Comparison of ENCODE assay signal across 12 mouse cellular contexts in genomic region chr13:99459612-99460011, GRCm38 (mm10). TPM values are rescaled to one million over a fixed set of nuclear protein-coding genes. Genes with fewer than 3 reads are reported as not detected.
DNase-seq lines count a peak whose midpoint lies in the region; ATAC-seq lines count a peak whose summit lies in the region.
"Had no signal": no experiment of that assay in that cellular context is flagged by ENCODE, and none has a peak within 500 bp of the region (broad histone marks: within the 10 kb centered on the region; RNA-seq: fewer than 3 reads in every experiment).

No protein-coding gene starts in this region.

- no peaks in the 10 kb centered on the region for H3K27me3 ChIP-seq in kidney, embryonic 16.5 days (ENCODE audit: insufficient read depth, low read length)
- no peaks in the 10 kb centered on the region for H3K27me3 ChIP-seq in embryonic facial prominence, embryonic 13.5 days
- no peaks in the 10 kb centered on the region for H3K27me3 ChIP-seq in forebrain, embryonic 11.5 days (ENCODE audit: control insufficient read depth, insufficient read depth, low read length)

- no peaks in the 10 kb centered on the region for H3K36me3 ChIP-seq in kidney, embryonic 16.5 days (ENCODE audit: insufficient read depth, low read length)
- H3K36me3 ChIP-seq in embryonic facial prominence, embryonic 13.5 days: peaks cover 8% of the 10 kb centered on the region; the same call in 1 of the 2 replicates
- H3K36me3 ChIP-seq in forebrain, embryonic 11.5 days (ENCODE audit: control insufficient read depth, insufficient read depth, low read length): peaks cover 2% of the 10 kb centered on the region; the same call in 1 of the 2 replicates

- DNase-seq in kidney, adult 18-20 months: peak; percentile 36
- no peak for DNase-seq in forebrain, embryonic 11.5 days (ENCODE audit: low spot score)
- peak; percentile 82 for DNase-seq in kidney, adult 9 months
- no peak for DNase-seq in adrenal gland, postnatal 4 days (ENCODE audit: low spot score in 2 of 2)
- DNase-seq in testis, postnatal 14 days (ENCODE audit: low spot score): no peak
- DNase-seq: liver had no signal

- no peaks in the 10 kb centered on the region for H3K9me3 ChIP-seq in kidney, embryonic 16.5 days (ENCODE audit: low read length)
- no peaks in the 10 kb centered on the region for H3K9me3 ChIP-seq in embryonic facial prominence, embryonic 13.5 days
- H3K9me3 ChIP-seq in forebrain, embryonic 11.5 days (ENCODE audit: control insufficient read depth, low read length): no peaks in the 10 kb centered on the region; the same call in 1 of the 2 replicates

- H3K9ac ChIP-seq in kidney, embryonic 16.5 days (replicated peaks; ENCODE audit: low read length): no peak overlapping the region
- no peak overlapping the region for H3K9ac ChIP-seq in embryonic facial prominence, embryonic 13.5 days
- H3K9ac ChIP-seq in forebrain, embryonic 11.5 days (ENCODE audit: low read length): no peak overlapping the region

- ATAC-seq in kidney, embryonic 16.5 days (ENCODE audit: low FRiP score, low TSS enrichment): no peak
- ATAC-seq in embryonic facial prominence, embryonic 13.5 days (ENCODE audit: insufficient number of reproducible peaks, insufficient read depth, low FRiP score, low TSS enrichment, low read depth): no peak
- ATAC-seq in forebrain, embryonic 11.5 days (replicated peaks; ENCODE audit: low FRiP score): no peak
- ATAC-seq in megakaryocyte-erythroid progenitor cell, adult 5-6 weeks (replicated peaks; ENCODE audit: low FRiP score, low TSS enrichment, poor library complexity, severe bottlenecking): no peak
- ATAC-seq: CD4-positive, CD25-positive, alpha-beta regulatory T cell, adult 4 months; inflammation-experienced regulatory T-cells, adult 6 months had no signal

- no peak overlapping the region for H3K4me2 ChIP-seq in kidney, embryonic 16.5 days (replicated peaks; ENCODE audit: low read depth, low read length)
- no peak overlapping the region for H3K4me2 ChIP-seq in embryonic facial prominence, embryonic 13.5 days
- no peak overlapping the region for H3K4me2 ChIP-seq in forebrain, embryonic 11.5 days (ENCODE audit: low read depth, low read length, severe bottlenecking)
- H3K4me2 ChIP-seq: heart, embryonic 11.5 days had no signal

- H3K4me1 ChIP-seq in kidney, embryonic 16.5 days (ENCODE audit: insufficient read depth, low read length): no peaks in the 10 kb centered on the region
- H3K4me1 ChIP-seq in embryonic facial prominence, embryonic 13.5 days: peaks cover 33% of the 10 kb centered on the region
- H3K4me1 ChIP-seq in forebrain, embryonic 11.5 days (replicated peaks; ENCODE audit: control insufficient read depth, insufficient read depth, low read length): 0 out of 2 replicates have a peak, but pooled peaks cover 8% of the 10 kb centered on the region

- no peak overlapping the region for H3K4me3 ChIP-seq in kidney, embryonic 16.5 days (ENCODE audit: low read length)
- H3K4me3 ChIP-seq in embryonic facial prominence, embryonic 13.5 days: no peak overlapping the region
- no peak overlapping the region for H3K4me3 ChIP-seq in forebrain, embryonic 11.5 days (ENCODE audit: low read depth, low read length)

- no peak overlapping the region for H3K27ac ChIP-seq in kidney, embryonic 16.5 days (ENCODE audit: low read length)
- H3K27ac ChIP-seq in embryonic facial prominence, embryonic 13.5 days: peak overlapping the region; percentile 68
- H3K27ac ChIP-seq in forebrain, embryonic 11.5 days (ENCODE audit: low read depth, low read length): peak overlapping the region; percentile 20

- WGBS in kidney, embryonic 16.5 days: 53% methylated on average over 4 of the region's 4 CpGs
- WGBS in embryonic facial prominence, embryonic 13.5 days: 66% methylated on average over 4 of the region's 4 CpGs
- WGBS in forebrain, embryonic 11.5 days: 95% methylated on average over 4 of the region's 4 CpGs

RNA-seq across cellular contexts. Expression of gene Map1b, which starts 56.7 kb away (rescaled TPM):
- 48.2 and 58.4 TPM in 2 replicates for polyA plus RNA-seq in kidney, embryonic 16.5 days (2015; fragmentation: Nextera tagmentation; extraction: Ambion mirVana)
- polyA plus RNA-seq in embryonic facial prominence, embryonic 13.5 days (2015; fragmentation: Nextera tagmentation; extraction: Ambion mirVana): 176 and 193 TPM in 2 replicates
- polyA plus RNA-seq in forebrain, embryonic 11.5 days (2014; fragmentation: Nextera tagmentation; extraction: Ambion mirVana): 823 and 854 TPM in 2 replicates
- total RNA-seq in adrenal gland, postnatal 4 days (2021): 100 to 1,000 TPM in 1 of 2 experiments, 10 to 100 TPM in 1; 76.1 to 106 TPM
- 0.12 TPM in 1 of 2 replicates, not detected in the other for total RNA-seq in megakaryocyte-erythroid progenitor cell, adult 5-6 weeks (2014; fragmentation: Nextera tagmentation)
- total RNA-seq in megakaryocyte-erythroid progenitor cell, adult 5-6 weeks (2017): not detected in 2 replicates

Comparison
In these comparisons a context has a peak if more than half of its experiments do, and no peak if none do; other contexts are left out.
1. DNase-seq: peak in kidney, adult 18-20 months (single experiment) and kidney, adult 9 months (single experiment); none in forebrain, embryonic 11.5 days (single experiment), adrenal gland, postnatal 4 days (0 of 2) and testis, postnatal 14 days (single experiment).